Mouse (Mus musculus) urinary bladder, adult 2 months (tissue): ENCODE measurements around the gene Rhbdf2. TPM values are rescaled to one million over a fixed set of nuclear protein-coding genes. Genes with fewer than 3 reads are reported as not detected.
"Not testable (repeated sequence)": the region's sequence is repeated elsewhere in the genome, so short reads cannot be mapped to it uniquely, and the experiment has no call there.

Source experiments
- DNase-seq: peaks from one replicate; pipeline ENCODE4 v3.0.0; 2022; ENCODE audit warnings: low spot score
- polyA plus RNA-seq: library from polyadenylated mRNA; depleted of rRNA; stranded (reverse); fragments of >200 nt; gene quantifications from 2 replicates; pipeline ENCODE4 v1.2.3, GENCODE M21; 2012

Rhbdf2 gene
- polyA plus RNA-seq, 1 experiment: 15.4 TPM

DNA sequence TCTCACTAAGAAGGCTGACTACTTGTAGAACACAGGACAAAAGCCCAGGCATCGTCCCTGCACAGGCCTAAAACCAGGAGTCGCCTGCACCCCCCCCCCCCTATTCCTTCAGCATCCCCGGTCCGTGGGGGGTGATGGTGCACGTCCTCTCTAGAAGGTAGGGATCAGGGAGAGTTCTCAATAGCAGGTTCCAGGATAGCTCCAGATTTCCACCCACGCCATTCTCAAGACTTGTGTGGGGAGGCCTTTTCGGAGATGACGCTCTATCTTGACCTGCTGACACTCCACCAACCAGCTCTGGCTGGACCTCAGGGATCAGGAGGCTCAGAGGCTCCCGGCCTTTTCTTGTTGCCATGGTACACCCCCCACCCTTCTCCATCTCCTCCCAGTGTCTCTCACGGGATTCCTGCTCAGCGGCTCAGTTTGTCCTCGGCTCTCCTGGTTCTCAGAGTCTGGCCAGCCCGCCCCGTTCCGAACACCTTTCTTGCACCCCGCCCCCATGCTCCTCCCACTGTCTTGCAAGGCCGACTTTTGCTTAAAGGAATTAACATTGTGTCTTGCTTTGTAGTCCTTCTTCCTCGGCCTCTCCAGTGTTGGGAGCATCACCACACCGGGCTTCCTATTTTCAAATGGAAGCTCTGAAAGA lies 16.9 kb upstream of the Rhbdf2 start:
- DNase-seq: no peak

- peak; percentile 81 for DNase-seq
Observed at GRCm38 (mm10) chr11:116642681-116643578, 16.1 kb upstream of the Rhbdf2 start.

- no peak for DNase-seq
Observed at GRCm38 (mm10) chr11:116641731-116642130, 14.9 kb upstream of the Rhbdf2 start.

GRCm38 (mm10) chr11:116641168-116641567 lies 14.3 kb upstream of the Rhbdf2 start:
- DNase-seq: no peak

GRCm38 (mm10) chr11:116636607-116637006 lies 9.8 kb upstream of the Rhbdf2 start:
- not testable (repeated sequence) for DNase-seq

GRCm38 (mm10) chr11:116632962-116633361 lies 6.1 kb upstream of the Rhbdf2 start:
- DNase-seq: no peak

GRCm38 (mm10) chr11:116630171-116630965 lies 3.5 kb upstream of the Rhbdf2 start:
- DNase-seq: no peak

GRCm38 (mm10) chr11:116629472-116629871 lies 2.7 kb upstream of the Rhbdf2 start:
- no peak for DNase-seq

- no peak for DNase-seq
Observed at GRCm38 (mm10) chr11:116628712-116629111, 1.9 kb upstream of the Rhbdf2 start.

GRCm38 (mm10) chr11:116627072-116628020 lies 527 bp upstream of the Rhbdf2 start:
- no peak for DNase-seq

- no peak for DNase-seq
Observed at GRCm38 (mm10) chr11:116625081-116626000, 1.5 kb downstream of the Rhbdf2 start.

- DNase-seq: peak; percentile 76
Observed at GRCm38 (mm10) chr11:116624131-116624832, 2.5 kb downstream of the Rhbdf2 start.

GRCm38 (mm10) chr11:116623281-116624124 lies 3.3 kb downstream of the Rhbdf2 start:
- no peak for DNase-seq

DNA sequence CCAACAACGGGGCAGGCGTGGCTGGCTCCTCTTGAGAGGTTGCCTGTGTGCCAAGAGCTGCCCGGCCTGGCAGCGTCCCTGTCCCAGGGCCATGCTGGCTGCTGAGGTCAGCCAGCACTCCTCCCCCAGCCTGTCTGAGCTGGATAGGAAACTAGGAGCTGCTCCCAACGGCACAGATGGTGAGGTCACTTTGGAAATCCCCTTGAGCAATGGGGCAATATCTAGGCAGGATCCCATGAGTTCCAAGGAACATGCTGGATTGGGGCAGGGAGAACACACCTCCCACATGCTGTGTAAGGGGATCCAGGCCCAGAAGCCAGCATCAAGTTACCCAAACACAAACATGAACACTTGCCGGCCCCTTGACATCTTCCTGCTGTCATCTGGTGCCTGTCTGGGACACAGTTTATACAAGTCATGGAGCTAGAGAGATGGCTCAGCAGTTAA lies 5.5 kb downstream of the Rhbdf2 start:
- no peak for DNase-seq

GRCm38 (mm10) chr11:116620559-116621253 lies 6.1 kb downstream of the Rhbdf2 start:
- no peak for DNase-seq

DNA sequence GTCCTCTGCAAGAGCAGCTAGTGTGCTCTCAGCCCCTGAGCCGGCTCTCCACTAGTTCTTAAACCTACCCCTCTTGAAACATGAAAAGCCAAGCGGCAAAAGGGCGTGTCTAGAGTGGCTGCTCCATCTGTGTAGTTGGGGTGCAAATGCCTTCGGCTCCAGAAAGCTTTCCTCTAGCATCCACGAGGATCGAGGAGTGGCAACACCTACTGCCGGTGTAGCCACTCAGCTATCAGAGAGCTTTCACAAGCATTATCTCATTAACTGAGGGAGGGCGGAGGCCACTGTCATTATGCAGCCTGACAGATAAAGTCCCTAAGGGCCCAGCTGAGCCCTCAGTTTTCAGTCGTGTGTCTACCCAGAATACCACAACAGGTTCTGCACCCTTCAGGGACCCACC lies 6.7 kb downstream of the Rhbdf2 start:
- no peak for DNase-seq

DNA sequence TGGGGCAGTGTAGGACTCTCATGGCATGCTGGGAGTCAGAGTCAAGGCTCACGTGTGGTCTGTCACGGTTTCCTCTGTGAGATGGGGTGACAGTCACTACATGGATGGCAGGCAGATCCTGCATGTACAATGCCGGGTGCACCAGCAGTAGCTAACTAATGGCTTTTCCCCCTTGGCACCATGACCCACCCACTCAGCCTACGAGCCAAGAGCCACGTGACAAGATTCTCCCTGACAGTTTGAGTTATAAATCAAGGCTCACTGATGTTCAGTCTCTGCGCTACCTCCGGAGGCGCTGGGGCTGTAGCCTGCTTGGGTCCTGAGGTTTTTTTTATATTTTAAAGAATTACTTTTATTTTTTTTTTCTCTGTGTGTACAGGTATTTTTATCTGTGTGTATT lies 7.3 kb downstream of the Rhbdf2 start:
- no peak for DNase-seq

DNA sequence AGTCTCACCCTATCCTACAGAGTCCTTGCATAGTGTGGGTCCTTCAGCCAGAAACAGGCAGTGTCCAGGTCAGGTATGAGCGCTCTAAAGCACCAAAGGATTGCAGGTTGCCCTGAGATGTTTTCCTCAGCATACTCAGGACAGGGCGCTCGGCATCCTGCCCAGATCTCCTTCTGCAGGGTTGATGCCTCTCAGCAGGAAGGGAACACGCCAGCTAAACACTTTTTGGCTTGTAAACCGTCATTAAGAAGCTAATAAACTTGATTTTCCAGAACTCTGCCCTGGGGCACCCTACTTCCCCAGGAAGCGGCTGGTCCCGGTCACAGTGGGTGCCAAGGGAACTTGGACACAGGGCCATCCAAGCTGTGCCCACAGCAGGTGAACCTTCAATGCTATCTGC lies 7.7 kb downstream of the Rhbdf2 start:
- no peak for DNase-seq
